Mouse (Mus musculus): ENCODE data around the gene Ano10.

- TF ChIP-seq CTCF (conservative IDR thresholded peaks at IDR 0.05; ENCODE audit: insufficient read depth, insufficient read length, low read depth, low read length) (no peak), POLR2A (IDR thresholded peaks at IDR 0.05; ENCODE audit: low read depth, low read length) (no peak)
Measured at GRCm38 (mm10) chr9:122223005-122223404, 71.2 kb downstream of the Ano10 start.

Measured in kidney, adult 2 months (tissue).